Mouse (Mus musculus): Measurements from ENCODE around the gene Acad11.

Gene Acad11

GRCm38 (mm10) chr9:104063244-104063961 lies at the start of gene Acad11:
TSS of gene Acad11 (plus strand) at chr9:104063377.
- DNase-seq (ENCODE audit: low read depth, low spot score), result peak; percentile 80

DNA sequence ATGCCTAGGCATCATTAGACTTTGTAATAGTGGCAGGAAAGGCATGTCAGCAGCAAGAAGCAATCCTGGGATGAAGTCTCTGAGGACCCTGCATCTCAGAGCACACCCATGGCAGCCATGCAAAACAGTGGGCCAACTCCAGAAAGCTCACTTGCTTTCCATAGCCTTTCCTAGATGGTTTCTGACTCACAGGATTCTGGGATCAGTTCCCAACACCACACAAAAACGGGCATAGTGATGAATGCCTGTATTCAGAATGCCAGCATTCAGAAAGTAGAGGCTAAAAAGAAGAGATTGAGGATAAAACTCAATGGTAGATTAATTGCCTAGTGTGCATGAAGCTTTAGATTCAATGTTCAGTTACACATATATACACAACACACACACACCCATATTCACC lies 48.7 kb upstream of the Acad11 start:
- no peak for DNase-seq (ENCODE audit: low read depth, low spot score)

DNA sequence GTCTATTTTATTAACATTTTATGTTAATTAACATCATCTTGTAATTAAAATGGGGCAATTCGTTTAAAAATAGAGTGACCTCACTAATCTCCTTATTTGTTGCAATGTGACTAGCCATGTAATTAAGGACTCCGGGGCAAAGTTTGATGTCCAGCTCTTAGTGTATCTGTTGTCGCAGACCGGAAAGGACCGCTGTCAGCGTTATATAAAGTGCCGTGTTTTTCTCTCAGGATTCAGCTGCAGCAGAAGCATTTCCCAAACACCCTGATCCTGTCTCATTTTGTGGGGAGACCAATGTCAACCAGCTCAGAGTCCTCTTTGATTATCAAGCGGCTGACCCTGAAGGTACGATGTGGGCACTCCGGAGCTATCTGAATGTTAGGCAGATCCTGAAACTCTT lies 42.2 kb upstream of the Acad11 start:
- no peak for DNase-seq (ENCODE audit: low read depth, low spot score)

- DNase-seq (ENCODE audit: low read depth, low spot score), result no peak
Measured at GRCm38 (mm10) chr9:104027186-104027585, 36.0 kb upstream of the Acad11 start.

DNA sequence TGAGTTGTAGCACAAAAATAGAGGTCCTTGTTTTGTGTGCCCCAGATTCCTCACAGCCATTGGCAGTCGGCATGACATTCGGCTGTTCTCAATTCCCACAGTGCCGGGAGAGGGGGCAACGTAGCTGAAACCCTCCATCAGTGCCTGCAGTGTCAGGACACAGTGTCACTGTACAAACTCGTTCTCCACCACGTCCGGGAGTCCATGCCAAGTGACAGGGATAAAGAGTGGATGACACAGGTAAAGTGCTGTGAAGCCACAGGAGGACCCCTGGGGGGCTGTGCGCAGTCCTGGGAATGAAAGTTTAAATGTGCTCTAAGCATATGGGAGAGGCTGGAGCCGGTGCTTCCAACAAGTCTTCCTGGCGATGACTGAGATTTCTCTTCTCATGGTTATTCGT lies 33.3 kb upstream of the Acad11 start:
- DNase-seq (ENCODE audit: low read depth, low spot score), result no peak

GRCm38 (mm10) chr9:104034231-104034630 lies 28.9 kb upstream of the Acad11 start:
- no peak for DNase-seq (ENCODE audit: low read depth, low spot score)

DNA sequence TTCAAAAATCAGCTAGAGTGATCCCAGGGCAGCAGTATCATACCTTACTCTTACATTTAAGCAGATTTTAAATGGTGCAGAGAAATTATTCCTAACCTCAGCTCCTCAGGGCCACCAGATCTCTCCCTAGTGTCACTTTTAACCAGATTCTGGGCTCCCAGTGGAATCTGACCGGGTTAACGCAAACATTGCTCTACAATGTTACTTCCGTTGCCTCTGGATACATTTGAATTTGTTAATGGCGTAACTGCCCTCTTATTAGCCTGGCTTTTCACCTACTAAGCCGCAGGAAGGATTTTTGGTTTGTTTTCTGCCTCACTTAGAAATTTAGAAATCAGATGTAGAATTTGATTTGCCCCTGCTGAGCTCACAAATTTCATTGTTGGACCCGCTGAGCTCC lies 28.5 kb upstream of the Acad11 start:
- DNase-seq (ENCODE audit: low read depth, low spot score), result no peak

DNA sequence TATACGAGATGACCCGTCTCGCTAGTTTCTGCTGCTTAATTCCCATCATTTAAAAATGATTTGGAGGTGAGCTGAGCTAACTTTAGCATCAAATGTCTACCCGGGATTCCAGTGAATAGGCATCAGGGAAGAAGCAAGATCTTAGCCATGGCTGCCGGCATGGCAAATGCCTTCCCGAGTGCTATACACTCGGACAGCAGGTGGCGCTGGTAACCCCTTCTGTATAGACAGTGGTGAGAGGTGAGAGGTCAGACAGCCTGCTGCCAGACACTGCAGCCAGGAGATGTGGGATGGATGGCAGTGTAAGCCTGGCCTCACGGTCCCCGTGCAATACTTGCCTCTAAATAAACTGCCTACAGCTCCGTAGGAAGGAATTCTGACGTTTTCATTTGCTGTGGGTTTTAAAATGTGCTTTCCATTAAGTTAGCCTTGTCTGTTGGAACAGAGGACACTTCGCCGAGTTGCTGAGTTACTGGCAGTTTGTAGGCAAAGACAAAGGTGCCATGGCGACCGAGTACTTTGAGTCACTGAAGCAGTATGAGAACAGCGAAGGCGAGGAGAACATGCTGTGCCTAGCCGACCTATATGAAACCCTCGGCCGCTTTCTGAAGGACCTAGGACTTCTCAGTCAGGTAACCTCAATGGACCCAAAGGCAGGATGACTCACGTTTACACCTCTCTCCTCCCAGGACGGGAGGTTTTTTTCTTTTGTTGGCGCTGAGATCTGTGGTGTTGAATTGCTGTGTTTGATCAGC lies 27.7 kb upstream of the Acad11 start:
- peak; percentile 19 for DNase-seq (ENCODE audit: low read depth, low spot score)

DNA sequence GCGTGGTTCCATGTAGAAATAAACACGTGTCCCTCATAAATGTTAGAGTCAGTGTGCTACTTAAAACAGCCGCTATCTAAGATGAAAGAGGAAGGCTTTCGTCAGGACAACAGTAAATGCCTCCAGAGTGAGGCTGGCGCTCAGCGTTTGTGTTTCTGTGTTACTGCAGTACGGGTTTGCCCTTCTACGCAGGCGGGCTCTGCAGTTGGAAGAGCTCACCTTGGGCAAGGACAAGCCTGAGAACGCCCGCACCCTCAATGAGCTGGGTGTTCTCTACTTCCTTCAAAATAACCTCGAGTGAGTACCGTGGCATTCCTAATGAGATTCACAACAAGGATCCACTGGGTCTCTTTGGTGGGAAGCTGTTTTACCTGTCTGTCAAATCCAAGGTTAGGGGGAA lies 24.9 kb upstream of the Acad11 start:
- DNase-seq (ENCODE audit: low read depth, low spot score), result no peak

DNA sequence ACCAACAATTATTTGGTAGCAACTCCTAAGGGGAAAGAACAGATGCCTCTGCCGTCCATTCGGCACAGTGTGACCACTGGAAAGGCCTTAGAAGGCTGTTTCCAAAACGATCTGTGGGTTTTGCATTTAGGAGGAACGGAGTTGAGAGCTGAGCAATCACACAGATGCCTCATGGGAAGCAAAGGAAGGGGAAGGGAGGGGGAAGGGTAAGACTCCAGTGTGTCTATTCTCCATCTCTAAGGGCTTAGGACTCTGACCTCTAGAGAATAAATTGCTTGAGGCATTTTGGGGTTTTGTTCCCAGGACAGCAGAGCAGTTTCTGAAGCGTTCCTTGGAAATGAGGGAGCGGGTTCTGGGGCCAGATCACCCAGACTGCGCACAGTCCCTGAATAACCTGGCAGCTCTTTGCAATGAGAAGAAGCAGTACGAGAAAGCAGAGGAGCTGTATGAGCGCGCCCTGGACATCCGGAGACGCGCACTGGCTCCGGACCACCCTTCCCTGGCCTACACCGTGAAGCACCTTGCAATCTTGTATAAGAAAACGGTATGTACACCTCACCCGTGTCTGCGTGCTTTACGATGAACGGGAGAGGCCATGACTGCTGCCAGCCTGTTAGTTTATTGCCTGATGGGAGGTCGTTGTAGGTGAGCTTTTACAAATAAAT lies 24.0 kb upstream of the Acad11 start:
- no peak for DNase-seq (ENCODE audit: low read depth, low spot score)

GRCm38 (mm10) chr9:104039742-104040141 lies 23.4 kb upstream of the Acad11 start:
- DNase-seq (ENCODE audit: low read depth, low spot score), result no peak

DNA sequence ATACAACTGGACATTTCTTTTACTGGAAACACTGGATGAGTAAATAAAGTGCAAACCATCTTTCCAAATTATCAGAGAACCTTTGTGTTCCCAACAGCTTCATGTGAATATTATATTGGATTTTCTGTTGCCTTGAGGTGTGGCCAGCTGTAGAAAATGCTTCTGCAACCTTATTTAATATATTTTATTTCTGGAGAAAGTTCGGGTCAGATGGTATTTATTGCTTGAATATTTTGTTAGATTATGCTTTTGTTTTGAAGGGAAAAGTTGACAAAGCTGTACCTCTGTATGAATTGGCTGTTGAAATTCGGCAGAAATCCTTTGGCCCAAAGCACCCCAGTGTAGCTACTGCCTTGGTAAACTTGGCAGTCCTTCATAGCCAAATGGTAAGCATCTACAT lies 22.8 kb upstream of the Acad11 start, which contains the start of gene Gm28305:
Gene Gm28305 (plus strand): TSS at position 301 of the 400 bp plus-strand sequence.
- DNase-seq (ENCODE audit: low read depth, low spot score), result no peak

GRCm38 (mm10) chr9:104043676-104044075 lies 19.5 kb upstream of the Acad11 start:
- no peak for DNase-seq (ENCODE audit: low read depth, low spot score)

DNA sequence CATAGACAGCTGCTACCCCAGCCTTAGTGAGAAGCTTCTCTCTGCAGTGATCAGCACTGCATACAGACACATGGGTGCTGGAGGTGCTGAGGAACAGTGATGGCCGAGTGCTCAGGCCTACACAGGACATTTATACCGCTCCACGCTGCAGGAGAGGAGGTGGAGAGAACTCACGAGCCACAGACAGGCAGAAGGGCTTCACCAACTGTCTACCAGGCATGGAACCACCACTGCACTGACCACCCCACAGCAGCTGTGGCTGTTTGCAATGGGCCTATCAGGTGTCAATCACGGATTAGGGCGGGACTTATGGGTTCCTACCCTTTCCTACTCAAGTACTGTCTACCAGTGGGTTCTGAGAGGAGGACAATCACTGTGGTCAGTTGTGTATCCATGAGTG lies 12.1 kb upstream of the Acad11 start:
- DNase-seq (ENCODE audit: low read depth, low spot score), result no peak

- no peak for DNase-seq (ENCODE audit: low read depth, low spot score)
Measured at GRCm38 (mm10) chr9:104062430-104063243, 540 bp upstream of the Acad11 start, which contains the start of gene Uba5. TSS of gene Uba5 (minus strand) at chr9:104063134.

DNA sequence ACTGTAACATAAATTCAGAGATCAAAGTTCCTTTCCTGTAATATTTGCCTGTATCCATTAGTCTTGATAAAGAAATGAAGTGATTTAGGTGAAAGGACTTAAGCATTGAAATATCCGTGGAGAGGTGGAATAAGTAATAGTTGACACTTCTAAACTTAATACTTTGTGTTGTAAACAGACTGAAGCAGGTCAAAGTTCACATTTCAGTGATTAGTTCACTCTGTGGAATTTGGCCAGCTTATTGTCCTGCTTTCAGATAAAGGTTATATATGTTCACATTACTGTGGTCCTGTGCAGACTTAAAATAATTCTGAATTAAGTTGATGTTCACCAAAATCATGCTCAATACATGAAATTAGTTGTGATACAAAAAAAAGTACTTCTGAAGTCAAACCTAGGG lies 1.4 kb downstream of the Acad11 start:
- no peak for DNase-seq (ENCODE audit: low read depth, low spot score)

- no peak for DNase-seq (ENCODE audit: low read depth, low spot score)
Measured at GRCm38 (mm10) chr9:104070241-104070640, 7.1 kb downstream of the Acad11 start.

- no peak for DNase-seq (ENCODE audit: low read depth, low spot score)
Measured at GRCm38 (mm10) chr9:104070863-104071604, 7.9 kb downstream of the Acad11 start.

DNA sequence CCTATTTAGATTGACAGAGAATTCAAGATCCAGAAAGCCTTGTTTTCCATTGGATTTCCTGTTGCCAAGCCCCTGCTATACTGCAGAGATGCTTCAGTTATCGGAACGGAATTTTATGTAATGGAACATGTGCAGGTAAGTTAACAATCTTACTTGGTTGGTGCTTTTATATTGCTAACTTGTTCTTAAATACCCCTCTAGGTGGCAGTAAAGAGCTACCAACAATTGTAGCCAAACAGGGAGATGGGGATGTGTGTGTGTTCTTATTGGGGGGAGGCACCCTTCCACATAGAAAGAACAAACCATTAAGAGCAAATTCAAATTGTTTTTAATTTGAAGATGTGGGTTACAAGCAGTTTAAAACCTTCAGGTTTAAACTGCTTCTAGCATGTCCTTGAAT lies 12.6 kb downstream of the Acad11 start:
- no peak for DNase-seq (ENCODE audit: low read depth, low spot score)

- no peak for DNase-seq (ENCODE audit: low read depth, low spot score)
Measured at GRCm38 (mm10) chr9:104078780-104079179, 15.6 kb downstream of the Acad11 start.

DNA sequence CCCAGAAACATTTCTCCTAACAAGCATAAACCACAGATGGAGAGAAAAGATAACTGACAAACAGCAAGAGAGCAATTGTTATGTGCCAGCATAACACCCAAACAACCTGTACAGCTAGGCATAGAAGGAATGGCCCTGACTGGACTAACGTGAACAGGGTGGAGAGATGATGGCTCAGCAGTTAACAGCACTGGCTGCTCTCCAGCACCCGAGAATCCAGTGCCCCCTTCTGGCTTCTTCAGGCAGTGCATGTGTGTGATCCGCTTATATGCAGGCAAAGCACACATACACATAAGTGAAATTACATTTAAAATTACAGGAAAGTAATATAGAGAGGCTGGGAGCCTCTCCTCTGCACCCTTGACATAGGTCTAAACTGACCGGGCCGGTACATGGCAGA lies 16.2 kb downstream of the Acad11 start:
- DNase-seq (ENCODE audit: low read depth, low spot score), result no peak

Measured in c-Kit-negative CD71-positive TER-119-positive erythroid progenitor cells, embryonic 14.5 days (primary cell).